Mouse (Mus musculus) liver, embryonic 14.5 days (tissue): ENCODE measurements around the gene Sec14l1.
A peak's percentile ranks its signal among the peaks of the same experiment; 100 is the strongest.

Source experiments
- CTCF ChIP-seq: IDR thresholded peaks from 2 replicates; pipeline ENCODE4 v1.5.1; 2016; ENCODE audit warnings: antibody characterized with exemption, low read depth, control low read depth
- EP300 ChIP-seq: IDR thresholded peaks from 2 replicates; pipeline ENCODE4 v1.6.1; 2016; ENCODE audit warnings: antibody characterized with exemption, low read depth

GRCm38 (mm10) chr11:117113377-117113776, 1.6 kb upstream of the Sec14l1 start:
- peak; percentile 77 for TF ChIP-seq CTCF
- no peak for TF ChIP-seq EP300
